Mouse (Mus musculus) kidney, adult 9 months (tissue): Measurements from ENCODE around the gene Scgb1c1.
A peak's percentile ranks its signal among the peaks of the same experiment; 100 is the strongest.
"Not testable (repeated sequence)": the region's sequence is repeated elsewhere in the genome, so short reads cannot be mapped to it uniquely, and the experiment has no call there.

Source experiments
- DNase-seq: peaks from one replicate; pipeline ENCODE4 v3.0.0; 2022

Gene Scgb1c1

GRCm38 (mm10) chr7:140881696-140882468, 36.5 kb downstream of the Scgb1c1 start, which contains the start of the genes Psmd13 and Sirt3:
Gene Psmd13, plus strand, starts transcription at chr7:140881968.
Gene Sirt3, minus strand, starts transcription at chr7:140882309.
- peak; percentile 95 for DNase-seq

GRCm38 (mm10) chr7:140882469-140882803, 37.1 kb downstream of the Scgb1c1 start:
- no peak for DNase-seq

DNA sequence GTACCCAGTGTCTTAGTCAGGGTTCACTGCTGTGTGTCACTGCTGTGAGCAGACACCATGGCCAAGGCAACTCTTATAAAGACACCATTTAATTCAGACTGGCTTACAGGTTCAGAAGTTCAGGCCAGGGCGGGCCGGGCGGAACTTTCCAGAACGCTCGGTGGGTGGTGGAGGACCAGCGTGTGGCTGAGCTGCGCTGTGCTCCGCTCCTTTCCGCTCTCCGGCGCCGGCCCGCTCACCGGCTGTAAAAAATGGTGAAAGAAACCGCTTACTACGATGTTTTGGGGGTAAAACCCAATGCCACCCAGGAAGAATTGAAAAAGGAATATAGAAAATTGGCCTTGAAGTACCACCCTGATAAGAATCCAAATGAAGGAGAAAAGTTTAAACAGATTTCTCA, 45.3 kb downstream of the Scgb1c1 start:
- DNase-seq: not testable (repeated sequence)

GRCm38 (mm10) chr7:140894031-140894430, 48.7 kb downstream of the Scgb1c1 start:
- DNase-seq: no peak

- peak; percentile 58 for DNase-seq
These were observed 49.3 kb downstream of the Scgb1c1 start for GRCm38 (mm10) chr7:140894611-140895010.
